Mouse (Mus musculus): Measurements from ENCODE around the gene Nop56.

Gene Nop56

DNA sequence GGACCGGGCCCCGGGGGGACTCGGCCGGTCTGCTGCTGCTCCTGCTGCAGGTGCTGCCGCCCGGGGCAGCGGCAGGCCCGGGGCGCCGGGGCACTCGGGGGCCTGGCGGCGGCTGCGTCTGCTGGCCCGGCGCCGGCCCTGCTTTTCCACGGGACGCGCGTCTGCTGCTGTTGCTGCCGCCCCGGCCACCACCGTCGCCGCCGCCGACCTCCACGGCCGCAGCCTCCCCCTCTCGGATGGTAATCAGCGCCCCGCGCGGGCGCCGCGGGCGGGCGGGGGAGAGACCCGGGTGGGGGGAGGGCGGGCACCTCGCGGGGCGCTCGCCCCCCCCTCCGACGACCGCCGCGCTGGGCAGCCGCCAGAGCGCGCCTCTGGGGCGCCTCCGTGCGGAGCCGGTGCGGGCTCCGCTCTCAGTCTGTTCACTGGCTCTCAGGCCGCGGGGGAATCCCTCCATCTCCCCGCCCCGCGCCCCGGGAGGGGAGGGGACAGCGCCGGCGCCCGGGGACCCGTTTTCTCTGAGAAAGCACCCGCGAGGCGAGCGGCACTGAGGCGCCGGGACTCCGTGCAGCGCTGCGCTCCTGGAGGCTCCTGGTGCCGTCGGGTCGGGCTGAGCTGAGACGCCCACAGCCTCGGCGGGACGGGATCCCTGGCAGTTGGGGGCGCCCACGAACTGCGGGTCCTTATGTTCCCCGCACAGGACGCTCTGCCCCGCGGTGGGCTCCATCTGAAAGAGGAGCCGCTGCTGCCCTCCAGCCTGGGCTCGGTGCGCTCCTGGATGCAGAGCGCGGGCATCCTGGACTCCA, 21.3 kb downstream of the Nop56 start:
- peak; percentile 83 for DNase-seq

DNA sequence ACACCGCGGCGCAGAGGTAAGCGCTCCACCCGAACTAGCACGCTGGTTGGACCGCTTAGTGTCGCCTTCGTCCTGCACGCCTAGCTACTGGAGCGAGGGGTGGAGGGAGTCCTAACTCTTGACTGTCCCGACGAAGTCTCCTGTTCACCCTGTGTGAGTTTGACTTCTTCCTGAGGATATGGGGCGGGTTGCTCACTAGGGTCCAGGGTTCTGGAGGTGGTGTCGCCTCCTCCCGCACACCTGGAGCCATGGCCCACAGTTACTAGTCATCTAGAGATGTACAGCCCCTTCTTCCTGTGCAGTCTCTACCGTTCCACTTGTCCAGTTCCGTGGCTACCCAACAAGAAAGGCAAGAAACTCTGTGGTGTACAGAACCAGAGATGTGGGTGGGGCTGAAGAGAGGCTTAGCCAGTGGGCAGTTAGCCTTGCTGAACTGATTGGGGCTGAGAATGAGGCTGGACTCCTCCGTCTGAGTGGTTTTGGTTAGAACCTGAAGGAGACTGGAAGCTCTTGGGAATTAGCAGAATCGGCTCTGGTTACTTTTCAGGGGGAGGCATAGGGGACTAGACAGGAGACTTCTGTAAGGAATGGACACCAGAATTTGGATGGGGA, 22.0 kb downstream of the Nop56 start:
- no peak for DNase-seq

DNA sequence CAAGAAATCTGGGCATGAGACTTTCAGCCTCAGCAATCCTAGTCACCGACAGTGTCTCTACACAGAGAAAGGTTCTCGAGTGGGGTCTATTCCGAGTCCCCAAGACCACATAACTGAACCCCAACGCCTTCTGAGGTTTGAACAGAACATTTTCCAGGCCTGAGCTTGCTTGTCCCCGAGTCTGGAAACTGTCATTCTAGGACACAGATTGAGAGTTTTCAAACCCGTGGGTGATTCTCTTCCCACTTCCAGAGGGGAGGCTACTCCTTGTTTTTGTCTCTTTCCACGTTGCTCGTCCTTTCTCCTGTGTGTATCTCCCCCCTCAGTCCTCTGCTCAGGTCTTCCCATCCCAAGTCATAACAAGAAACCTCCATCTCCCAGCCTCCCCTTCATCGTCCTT, 23.4 kb downstream of the Nop56 start:
- DNase-seq = no peak

DNA sequence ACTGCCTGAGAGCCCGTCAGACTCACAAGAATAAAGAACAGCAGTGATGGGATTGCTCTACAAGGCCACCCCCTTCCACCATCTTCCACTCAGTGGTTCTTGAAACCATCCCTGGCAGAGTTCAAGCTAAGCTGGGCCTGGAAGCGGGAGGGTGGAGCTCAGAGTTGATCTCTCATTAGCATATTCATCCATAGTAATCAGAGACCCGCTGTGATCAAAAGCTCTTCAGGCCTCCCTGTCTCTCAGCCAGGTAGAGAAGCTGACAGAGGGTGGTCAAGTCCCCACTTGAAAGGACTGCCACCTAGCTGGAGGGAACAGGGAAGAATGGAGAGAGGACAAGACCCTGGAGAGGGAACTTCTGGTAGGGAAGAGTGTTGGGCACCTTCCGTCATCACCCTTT, 28.8 kb downstream of the Nop56 start:
- no peak for DNase-seq

DNA sequence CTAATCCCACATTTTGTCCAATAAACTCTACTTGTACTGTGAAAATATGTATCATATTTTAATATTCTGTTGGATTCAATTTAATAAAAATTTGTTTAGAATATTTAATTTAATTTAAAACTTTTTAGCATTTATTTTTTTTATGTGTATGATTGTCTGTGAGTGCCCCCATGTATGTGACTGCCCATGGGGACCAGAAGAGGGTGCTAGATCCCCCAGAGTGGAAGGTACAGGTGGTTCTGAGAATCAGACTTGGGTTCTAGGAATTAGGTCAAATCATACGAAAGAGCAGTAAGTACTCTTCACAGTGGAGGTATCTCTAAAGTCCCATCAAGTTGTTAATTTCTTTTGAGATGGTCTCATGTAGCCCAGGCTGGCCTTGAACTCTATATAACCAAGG, 52.8 kb downstream of the Nop56 start:
- no peak for DNase-seq
